Mouse (Mus musculus): ENCODE results near the gene Tmem87a. TPM values are rescaled to one million over a fixed set of nuclear protein-coding genes. Genes with fewer than 3 reads are reported as not detected.
A peak's percentile ranks its signal among the peaks of the same experiment; 100 is the strongest.

Tmem87a gene
- polyA plus RNA-seq, 1 experiment from 2014 or later, result 9.2 TPM

DNA sequence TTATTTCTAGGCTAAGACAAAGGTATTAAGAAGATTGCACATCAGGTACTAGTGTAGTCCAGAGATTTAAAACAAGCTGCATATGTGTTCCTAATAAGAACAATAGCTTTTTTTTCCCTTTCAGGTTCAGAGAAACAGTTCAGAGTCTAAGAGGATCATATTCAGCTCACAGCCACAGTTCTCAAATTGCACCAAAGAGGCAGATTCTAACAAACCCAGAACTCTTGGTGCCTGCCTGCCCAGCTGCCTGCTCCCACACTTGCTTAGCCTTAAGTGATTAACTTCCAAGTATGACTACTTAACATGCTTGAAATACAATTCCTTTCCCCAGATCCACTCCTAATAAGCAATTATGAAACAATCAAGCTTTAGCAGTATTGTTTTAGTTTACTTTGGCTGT lies 10.2 kb upstream of the Tmem87a start:
- Histone ChIP-seq H3K4me2 (no peak overlapping the region), H3K4me1 (replicated peaks; ENCODE audit: control insufficient read depth, insufficient read depth, low read length) (no peaks in the 10 kb centered on the region), H3K4me3 (ENCODE audit: low read depth, low read length) (no peak overlapping the region), H3K27ac (ENCODE audit: low read depth, low read length) (no peak overlapping the region), H3K27me3 (replicated peaks; ENCODE audit: control insufficient read depth, insufficient read depth, low read length) (no peaks in the 10 kb centered on the region), H3K36me3 (ENCODE audit: control insufficient read depth, insufficient read depth, low read length) (no peaks in the 10 kb centered on the region), H3K9me3 (ENCODE audit: control insufficient read depth, low read length) (no peaks in the 10 kb centered on the region), H3K9ac (ENCODE audit: low read depth, low read length) (no peak overlapping the region)
- no peak for DNase-seq (ENCODE audit: low spot score)
- ATAC-seq (replicated peaks; ENCODE audit: low FRiP score), result no peak

DNA sequence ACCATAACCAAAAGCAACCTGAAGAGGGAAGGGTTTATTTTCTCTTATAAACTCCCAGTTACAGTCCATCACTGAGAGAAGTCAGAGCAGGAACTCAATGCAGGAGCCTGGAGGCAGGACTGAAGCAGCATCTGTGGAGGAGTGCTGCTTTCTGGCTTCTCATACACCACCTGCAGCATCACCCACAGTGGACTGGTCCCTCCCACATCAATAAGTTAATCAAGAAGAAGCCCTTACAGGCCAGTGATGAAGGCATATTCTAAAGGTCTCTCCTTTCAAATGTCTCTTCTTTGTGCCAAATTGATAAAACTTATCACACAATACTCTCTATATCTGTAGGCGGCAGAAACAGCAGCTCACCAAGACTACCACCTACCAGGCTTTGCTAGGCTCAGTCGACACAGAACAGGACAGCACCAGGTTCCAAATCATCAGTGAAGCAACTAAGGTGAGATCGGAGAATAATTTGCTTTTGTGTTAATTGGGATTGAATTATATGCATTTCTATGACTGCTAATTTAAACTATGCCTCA lies 7.2 kb upstream of the Tmem87a start:
- Histone ChIP-seq H3K9me3 (ENCODE audit: control insufficient read depth, low read length) (no peaks in the 10 kb centered on the region), H3K36me3 (ENCODE audit: control insufficient read depth, insufficient read depth, low read length) (no peaks in the 10 kb centered on the region), H3K27me3 (replicated peaks; ENCODE audit: control insufficient read depth, insufficient read depth, low read length) (no peaks in the 10 kb centered on the region), H3K9ac (ENCODE audit: low read depth, low read length) (no peak overlapping the region), H3K4me2 (peak overlapping the region; percentile 7; the same call in 1 of the 2 replicates), H3K4me1 (replicated peaks; ENCODE audit: control insufficient read depth, insufficient read depth, low read length) (no peaks in the 10 kb centered on the region; the same call in 1 of the 2 replicates), H3K4me3 (ENCODE audit: low read depth, low read length) (no peak overlapping the region), H3K27ac (ENCODE audit: low read depth, low read length) (no peak overlapping the region)
- DNase-seq (ENCODE audit: low spot score) (no peak), ATAC-seq (replicated peaks; ENCODE audit: low FRiP score) (peak; percentile 98)
- WGBS, result 63% methylated on average over 3 of the region's 3 CpGs

DNA sequence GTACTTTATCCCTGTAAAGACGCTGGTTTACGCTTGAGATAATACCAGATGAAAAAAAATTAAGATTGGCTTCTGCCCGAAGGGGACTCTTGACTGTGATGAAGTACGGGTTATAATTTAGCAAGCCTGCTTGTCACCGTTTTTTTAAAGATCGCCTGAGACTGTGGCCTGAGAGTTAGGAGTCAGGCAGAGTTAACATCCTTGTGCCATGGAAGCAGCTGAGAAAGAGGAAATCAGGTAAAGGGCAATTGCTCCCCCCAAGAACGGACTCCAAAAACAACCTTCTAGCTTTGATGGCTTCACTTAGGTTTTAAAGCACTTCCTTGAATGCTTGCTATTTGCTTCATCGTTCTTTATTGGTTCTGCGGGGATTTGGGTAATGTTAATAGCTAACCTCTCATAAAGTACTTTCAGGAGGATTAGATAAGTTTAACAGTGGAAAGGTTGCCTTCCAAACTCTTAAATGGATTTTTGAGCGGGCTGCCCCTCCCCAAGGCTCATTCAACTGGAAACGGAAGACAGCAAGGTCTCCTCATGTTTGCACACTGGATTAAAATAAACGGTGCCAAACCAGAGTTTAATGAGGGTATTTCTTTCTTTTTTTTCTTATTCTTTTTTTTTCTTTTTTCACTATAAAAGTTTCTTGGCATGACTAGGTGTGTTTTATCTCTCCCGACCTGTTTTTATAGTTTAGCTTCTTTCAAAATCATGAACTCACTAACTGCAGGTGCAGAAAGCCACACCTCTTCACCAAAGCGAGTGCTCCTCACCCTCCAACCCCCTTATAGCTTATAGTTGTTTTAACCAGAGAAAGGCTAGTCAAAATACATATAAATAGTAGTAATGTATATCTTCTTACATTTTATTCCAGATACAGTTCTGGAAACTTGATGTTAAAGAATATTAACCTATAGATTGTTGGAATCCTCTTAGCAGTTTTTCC lies 1.2 kb upstream of the Tmem87a start:
- H3K9me3 ChIP-seq (ENCODE audit: control insufficient read depth, low read length), result no peaks in the 10 kb centered on the region
- H3K9ac ChIP-seq (ENCODE audit: low read depth, low read length), result peak overlapping the region; percentile 88
- no peak for ATAC-seq (replicated peaks; ENCODE audit: low FRiP score)
- peaks cover 2% of the 10 kb centered on the region; the same call in 1 of the 2 replicates for H3K36me3 ChIP-seq (ENCODE audit: control insufficient read depth, insufficient read depth, low read length)
- H3K27me3 ChIP-seq (replicated peaks; ENCODE audit: control insufficient read depth, insufficient read depth, low read length), result no peaks in the 10 kb centered on the region
- H3K4me2 ChIP-seq, result peak overlapping the region; percentile 84
- peak overlapping the region; percentile 89 for H3K27ac ChIP-seq (ENCODE audit: low read depth, low read length)
- peak overlapping the region; percentile 58 for H3K4me3 ChIP-seq (ENCODE audit: low read depth, low read length)
- DNase-seq (ENCODE audit: low spot score), result peak; percentile 35
- H3K4me1 ChIP-seq (replicated peaks; ENCODE audit: control insufficient read depth, insufficient read depth, low read length), result peaks cover 8% of the 10 kb centered on the region
- WGBS, result 19% methylated on average over 14 of the region's 14 CpGs

DNA sequence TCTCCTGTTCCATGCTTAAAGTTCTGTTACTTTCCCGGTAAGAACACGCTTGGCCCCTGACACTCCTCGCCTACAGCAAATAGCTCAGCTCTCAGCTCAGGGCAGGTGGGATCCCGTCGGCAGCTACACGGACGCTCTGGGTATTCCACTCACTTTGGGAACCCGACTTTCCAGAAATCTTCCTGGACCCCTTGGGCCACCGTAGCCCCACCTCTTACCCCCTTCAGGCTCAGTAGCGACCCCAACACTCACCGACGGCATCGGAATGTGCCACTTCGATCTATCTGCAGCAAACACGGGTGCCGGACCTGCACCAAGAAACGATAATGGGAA lies 294 bp downstream of the Tmem87a start, which contains the start of gene Ganc:
Gene Ganc, plus strand, starts transcription at position 244 of the 333 bp plus-strand sequence.
- under 1% methylated on average over 17 of the region's 17 CpGs for WGBS
- no peak for DNase-seq (ENCODE audit: low spot score)
- peak within 1 kb of the TSS; percentile 89 for H3K27ac ChIP-seq (ENCODE audit: low read depth, low read length)
- peak within 1 kb of the TSS; percentile 84 for H3K4me2 ChIP-seq
- H3K4me3 ChIP-seq (ENCODE audit: low read depth, low read length), result peak within 1 kb of the TSS; percentile 58
- H3K27me3 ChIP-seq (replicated peaks; ENCODE audit: control insufficient read depth, insufficient read depth, low read length), result no peaks in the 10 kb centered on the region
- peaks cover 2% of the 10 kb centered on the region; the same call in 1 of the 2 replicates for H3K36me3 ChIP-seq (ENCODE audit: control insufficient read depth, insufficient read depth, low read length)
- peak within 1 kb of the TSS; percentile 88 for H3K9ac ChIP-seq (ENCODE audit: low read depth, low read length)
- peaks cover 8% of the 10 kb centered on the region for H3K4me1 ChIP-seq (replicated peaks; ENCODE audit: control insufficient read depth, insufficient read depth, low read length)
- no peaks in the 10 kb centered on the region for H3K9me3 ChIP-seq (ENCODE audit: control insufficient read depth, low read length)
- ATAC-seq (replicated peaks; ENCODE audit: low FRiP score), result peak; percentile 62

DNA sequence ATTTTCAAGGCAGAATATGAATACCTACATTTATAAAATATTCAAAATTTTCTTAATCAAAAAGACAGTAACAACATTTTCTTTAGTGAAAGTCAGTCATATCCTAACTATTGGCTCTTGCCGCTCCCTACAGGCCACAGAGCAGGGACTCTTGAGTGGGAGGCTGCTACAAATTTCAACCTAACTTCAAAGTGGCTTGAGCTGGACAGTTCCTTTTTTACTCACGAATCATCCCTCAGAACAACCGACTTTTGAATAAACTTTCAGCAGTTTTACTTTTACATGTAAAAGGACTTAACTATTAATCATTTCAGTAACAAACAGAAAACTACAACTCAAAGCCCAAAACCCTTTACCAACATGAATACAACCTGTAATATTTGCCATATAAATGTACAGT lies 1.1 kb downstream of the Tmem87a start:
- no peaks in the 10 kb centered on the region for H3K27me3 ChIP-seq (replicated peaks; ENCODE audit: control insufficient read depth, insufficient read depth, low read length)
- DNase-seq (ENCODE audit: low spot score) (no peak), ATAC-seq (replicated peaks; ENCODE audit: low FRiP score) (no peak)
- WGBS, result 28% methylated on average over 3 of the region's 3 CpGs
- H3K9ac ChIP-seq (ENCODE audit: low read depth, low read length), result no peak overlapping the region
- peaks cover 8% of the 10 kb centered on the region for H3K4me1 ChIP-seq (replicated peaks; ENCODE audit: control insufficient read depth, insufficient read depth, low read length)
- H3K4me3 ChIP-seq (ENCODE audit: low read depth, low read length), result peak overlapping the region; percentile 58
- H3K9me3 ChIP-seq (ENCODE audit: control insufficient read depth, low read length), result no peaks in the 10 kb centered on the region
- peak overlapping the region; percentile 84 for H3K4me2 ChIP-seq
- no peak overlapping the region for H3K27ac ChIP-seq (ENCODE audit: low read depth, low read length)
- peaks cover 6% of the 10 kb centered on the region; the same call in 1 of the 2 replicates for H3K36me3 ChIP-seq (ENCODE audit: control insufficient read depth, insufficient read depth, low read length)

DNA sequence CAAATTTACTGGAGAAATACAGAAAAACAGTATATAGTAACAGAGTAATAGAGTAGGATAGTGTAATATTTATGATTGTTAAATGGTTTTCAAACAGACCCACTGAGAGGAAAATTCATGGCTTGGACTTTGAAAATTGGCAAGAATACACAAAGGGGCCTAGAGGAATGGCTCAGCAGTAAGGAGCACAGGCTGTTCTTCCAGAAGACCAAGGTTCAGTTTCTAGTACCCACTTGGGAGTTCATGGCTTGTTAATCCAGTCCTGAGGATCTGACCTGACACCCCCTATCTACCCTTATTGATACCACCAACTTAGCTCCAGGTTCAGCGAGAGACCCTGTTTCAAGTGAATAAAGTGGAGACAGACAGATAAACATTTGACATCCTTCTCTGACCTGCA lies 6.0 kb downstream of the Tmem87a start:
- Histone ChIP-seq H3K9me3 (ENCODE audit: control insufficient read depth, low read length) (no peaks in the 10 kb centered on the region), H3K27ac (ENCODE audit: low read depth, low read length) (no peak overlapping the region), H3K9ac (ENCODE audit: low read depth, low read length) (no peak overlapping the region), H3K4me2 (no peak overlapping the region), H3K36me3 (ENCODE audit: control insufficient read depth, insufficient read depth, low read length) (peaks cover 19% of the 10 kb centered on the region; the same call in 1 of the 2 replicates), H3K27me3 (replicated peaks; ENCODE audit: control insufficient read depth, insufficient read depth, low read length) (no peaks in the 10 kb centered on the region), H3K4me1 (replicated peaks; ENCODE audit: control insufficient read depth, insufficient read depth, low read length) (peaks cover 6% of the 10 kb centered on the region), H3K4me3 (ENCODE audit: low read depth, low read length) (no peak overlapping the region)
- DNase-seq (ENCODE audit: low spot score) (no peak), ATAC-seq (replicated peaks; ENCODE audit: low FRiP score) (no peak)
- WGBS, result 91% methylated on average over 1 of the region's 1 CpGs

DNA sequence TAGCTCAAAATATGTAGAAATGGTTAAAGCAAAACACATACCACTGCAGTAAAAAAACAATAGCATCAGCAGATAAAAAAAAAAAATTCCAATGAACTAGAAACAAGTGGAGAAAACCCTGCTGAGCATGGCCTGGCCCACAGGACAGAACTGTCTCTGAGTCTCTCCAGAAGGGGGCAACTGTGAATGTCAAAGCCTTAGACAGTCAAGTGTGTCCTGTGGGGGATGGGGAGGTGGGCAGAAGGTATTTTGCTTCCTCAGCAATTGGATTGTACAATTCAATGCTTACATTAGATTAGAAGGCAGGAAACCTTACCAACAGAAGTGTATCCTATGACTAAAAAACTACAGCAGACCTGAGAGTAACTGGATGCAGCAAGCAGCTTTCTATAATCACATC lies 11.5 kb downstream of the Tmem87a start:
- DNase-seq (ENCODE audit: low spot score) (no peak), ATAC-seq (replicated peaks; ENCODE audit: low FRiP score) (no peak)
- H3K27me3 ChIP-seq (replicated peaks; ENCODE audit: control insufficient read depth, insufficient read depth, low read length), result no peaks in the 10 kb centered on the region
- H3K9ac ChIP-seq (ENCODE audit: low read depth, low read length), result no peak overlapping the region
- peaks cover 30% of the 10 kb centered on the region; the same call in 1 of the 2 replicates for H3K36me3 ChIP-seq (ENCODE audit: control insufficient read depth, insufficient read depth, low read length)
- H3K9me3 ChIP-seq (ENCODE audit: control insufficient read depth, low read length), result no peaks in the 10 kb centered on the region
- H3K4me2 ChIP-seq, result no peak overlapping the region
- H3K27ac ChIP-seq (ENCODE audit: low read depth, low read length), result no peak overlapping the region
- no peaks in the 10 kb centered on the region for H3K4me1 ChIP-seq (replicated peaks; ENCODE audit: control insufficient read depth, insufficient read depth, low read length)
- H3K4me3 ChIP-seq (ENCODE audit: low read depth, low read length), result no peak overlapping the region

DNA sequence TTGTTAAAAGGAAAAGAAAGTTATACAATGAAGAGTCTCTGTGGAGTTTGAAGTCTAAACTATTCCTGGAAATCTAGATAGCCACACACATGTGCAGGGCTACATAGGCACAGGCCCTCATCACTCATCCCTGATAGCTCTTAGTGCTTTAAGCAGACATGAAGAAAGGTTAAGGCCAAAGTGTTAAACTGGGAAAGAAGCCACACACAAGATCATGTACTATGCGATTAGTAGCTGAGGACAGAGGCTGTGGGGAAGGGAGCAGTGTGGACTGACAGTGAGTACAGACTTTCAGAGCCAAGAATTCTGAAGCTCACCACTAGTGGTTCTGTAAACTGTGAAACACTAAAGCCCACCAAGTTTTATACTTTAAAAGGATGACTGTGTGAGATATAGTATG lies 13.0 kb downstream of the Tmem87a start:
- no peak for ATAC-seq (replicated peaks; ENCODE audit: low FRiP score)
- WGBS, result 95% methylated on average over 1 of the region's 1 CpGs
- H3K27ac ChIP-seq (ENCODE audit: low read depth, low read length), result no peak overlapping the region
- no peak for DNase-seq (ENCODE audit: low spot score)
- no peak overlapping the region for H3K4me3 ChIP-seq (ENCODE audit: low read depth, low read length)
- H3K27me3 ChIP-seq (replicated peaks; ENCODE audit: control insufficient read depth, insufficient read depth, low read length), result no peaks in the 10 kb centered on the region
- no peaks in the 10 kb centered on the region for H3K4me1 ChIP-seq (replicated peaks; ENCODE audit: control insufficient read depth, insufficient read depth, low read length)
- H3K4me2 ChIP-seq, result no peak overlapping the region
- H3K9ac ChIP-seq (ENCODE audit: low read depth, low read length), result no peak overlapping the region
- H3K36me3 ChIP-seq (ENCODE audit: control insufficient read depth, insufficient read depth, low read length), result peaks cover 25% of the 10 kb centered on the region; the same call in 1 of the 2 replicates
- no peaks in the 10 kb centered on the region for H3K9me3 ChIP-seq (ENCODE audit: control insufficient read depth, low read length)

Measured in liver, embryonic 11.5 days (tissue).